30 mouse cellular contexts compared by ENCODE assay signal in the genomic region with DNA sequence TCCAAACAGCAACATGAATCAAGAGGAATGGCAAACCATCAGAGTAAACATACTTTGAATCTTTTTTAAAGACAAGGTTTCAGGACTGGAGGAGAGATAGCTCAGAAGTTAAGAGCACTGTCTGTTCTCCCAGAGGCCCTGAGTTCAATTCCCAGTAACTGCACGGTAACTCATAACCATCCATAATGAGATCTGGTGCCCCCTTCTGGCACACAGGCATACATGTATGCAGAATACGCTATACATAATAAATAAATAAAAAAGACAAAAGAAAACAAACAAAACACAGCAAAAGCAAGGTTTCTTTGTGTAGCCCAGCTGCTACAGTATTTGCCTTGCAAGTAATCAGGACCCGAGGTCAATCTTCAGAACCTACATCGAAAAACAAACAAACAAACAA. TPM values are rescaled to one million over a fixed set of nuclear protein-coding genes. Genes with fewer than 3 reads are reported as not detected.
"Had no signal": no experiment of that assay in that cellular context is flagged by ENCODE, and none has a peak within 500 bp of the region (broad histone marks: within the 10 kb centered on the region; RNA-seq: fewer than 3 reads in every experiment).

No protein-coding gene starts in this region.

- H3K36me3 ChIP-seq: heart, embryonic 10.5 days; heart, embryonic 12.5 days; hindbrain, embryonic 10.5 days; hindbrain, embryonic 12.5 days; intestine, embryonic 15.5 days; limb, embryonic 10.5 days; limb, embryonic 12.5 days had no signal

- H3K27me3 ChIP-seq: heart, embryonic 12.5 days; hindbrain, embryonic 12.5 days; intestine, embryonic 15.5 days had no signal

- H3K4me1 ChIP-seq: heart, embryonic 10.5 days; heart, embryonic 12.5 days; hindbrain, embryonic 10.5 days; hindbrain, embryonic 12.5 days; intestine, embryonic 15.5 days; limb, embryonic 12.5 days had no signal

- ATAC-seq: hindbrain, embryonic 16.5 days; inflammation-experienced regulatory T-cells, adult 6 months; intestine, embryonic 15.5 days; intestine, postnatal 0 days had no signal

- H3K27ac ChIP-seq: heart, embryonic 10.5 days; hindbrain, embryonic 10.5 days; hindbrain, embryonic 12.5 days; hindbrain, embryonic 14.5 days; intestine, embryonic 15.5 days; layer of hippocampus, adult 2 months; left cerebral cortex, adult 2 months; limb, embryonic 10.5 days; limb, embryonic 12.5 days had no signal

- H3K4me2 ChIP-seq: heart, embryonic 12.5 days; hindbrain, embryonic 12.5 days; hindbrain, embryonic 14.5 days; intestine, embryonic 15.5 days; limb, embryonic 12.5 days had no signal

- DNase-seq: gastrocnemius, postnatal 14 days; gastrocnemius, postnatal 36 days; heart, adult 11 months; heart, postnatal 10 days; heart, postnatal 4 days; kidney, adult 18-20 months; kidney, adult 8-10 months; kidney, postnatal 10 days; kidney, postnatal 25 days; kidney, postnatal 4 days had no signal

- H3K9ac ChIP-seq: heart, embryonic 12.5 days; hindbrain, embryonic 12.5 days; hindbrain, embryonic 14.5 days; intestine, embryonic 15.5 days; limb, embryonic 12.5 days had no signal

- H3K9me3 ChIP-seq: heart, embryonic 10.5 days; heart, embryonic 12.5 days; hindbrain, embryonic 10.5 days; hindbrain, embryonic 12.5 days; intestine, embryonic 15.5 days; limb, embryonic 10.5 days; limb, embryonic 12.5 days had no signal

- H3K4me3 ChIP-seq: heart, embryonic 10.5 days; heart, embryonic 12.5 days; hindbrain, embryonic 10.5 days; hindbrain, embryonic 12.5 days; intestine, embryonic 15.5 days; layer of hippocampus, adult 2 months; left cerebral cortex, adult 2 months; limb, embryonic 10.5 days; limb, embryonic 12.5 days had no signal

RNA-seq across cellular contexts. Expression of a gene that starts 4.3 kb away (rescaled TPM):
- polyA plus RNA-seq: gonadal fat pad, adult 2 months; heart, embryonic 10.5 days; heart, embryonic 12.5 days; heart, embryonic 14.5 days; heart, embryonic 16.5 days; hindbrain, embryonic 10.5 days; hindbrain, embryonic 12.5 days; inflammation-experienced regulatory T-cells, adult 6 months; kidney, embryonic 14.5 days; kidney, embryonic 16.5 days; limb, embryonic 12.5 days; limb, embryonic 14.5 days; liver, adult 2 months had no signal

RNA-seq across cellular contexts. Expression of a gene that starts 31.4 kb away (rescaled TPM):
- polyA plus RNA-seq: gonadal fat pad, adult 2 months; heart, embryonic 10.5 days; heart, embryonic 12.5 days; heart, embryonic 14.5 days; hindbrain, embryonic 12.5 days; hindbrain, embryonic 14.5 days; hindbrain, embryonic 16.5 days; kidney, embryonic 14.5 days; kidney, embryonic 16.5 days; limb, embryonic 10.5 days; limb, embryonic 12.5 days; liver, adult 2 months had no signal
